Mouse (Mus musculus): ENCODE measurements at regions not wholly inside any gene's neighbourhood (a gene's known extent, or its start where the extent isn't known, plus 50 kb on each side); places are given as distances from the start of the nearest gene placed in this dataset.
A peak's percentile ranks its signal among the peaks of the same experiment; 100 is the strongest.
"Not testable (repeated sequence)": the region's sequence is repeated elsewhere in the genome, so short reads cannot be mapped to it uniquely, and the experiment has no call there.

DNA sequence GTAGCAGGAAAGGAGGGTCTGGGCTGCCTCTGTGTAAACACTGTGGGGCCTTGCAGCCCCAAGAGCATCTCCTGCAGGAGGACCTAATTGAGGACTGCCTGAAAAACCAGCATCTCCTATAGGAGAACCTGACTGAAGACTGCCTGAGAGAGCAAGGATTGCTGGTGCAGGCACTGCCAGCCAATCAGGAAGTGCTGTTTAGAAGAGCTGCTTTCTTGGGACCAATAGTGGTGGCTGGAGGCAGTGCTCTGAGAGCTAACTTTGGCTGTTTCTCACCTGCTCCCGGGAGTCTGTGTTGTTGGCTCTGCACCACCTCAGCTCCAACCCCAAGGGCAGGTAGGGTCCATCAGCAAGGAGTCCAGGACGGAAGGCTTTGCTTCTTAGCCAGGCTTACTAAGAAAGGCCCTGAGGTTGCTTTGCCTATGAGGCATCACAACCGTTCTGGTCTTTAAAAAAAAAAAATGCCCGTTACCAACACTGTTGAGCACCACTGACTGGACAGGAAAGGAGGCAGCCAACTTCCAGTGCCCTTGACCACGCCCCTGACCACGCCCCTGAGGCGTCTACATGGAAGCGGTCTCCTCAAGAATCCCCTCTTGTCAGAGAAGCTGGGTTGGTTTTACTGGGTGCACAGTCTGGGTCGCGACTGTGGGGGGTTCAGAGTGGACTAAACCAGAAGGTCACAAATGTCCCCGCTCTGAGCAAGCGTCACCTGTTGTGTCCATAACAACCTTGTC, 105.0 kb upstream of the Ipo5 start:
- not testable (repeated sequence) for H3K4me1 ChIP-seq (replicated peaks; ENCODE audit: control insufficient read depth, insufficient read depth, low read length); H3K4me3 ChIP-seq (ENCODE audit: low read depth, low read length); H3K4me2 ChIP-seq (ENCODE audit: low read depth, low read length, severe bottlenecking); H3K9me3 ChIP-seq (ENCODE audit: control insufficient read depth, low read length); H3K9ac ChIP-seq (ENCODE audit: low read length); ATAC-seq (replicated peaks; ENCODE audit: low FRiP score); H3K27ac ChIP-seq (ENCODE audit: low read depth, low read length); H3K36me3 ChIP-seq (ENCODE audit: control insufficient read depth, insufficient read depth, low read length); H3K27me3 ChIP-seq (ENCODE audit: control insufficient read depth, insufficient read depth, low read length)
- peak; percentile 61 for DNase-seq (ENCODE audit: low spot score)
- 45% methylated on average over 12 of the region's 12 CpGs for WGBS

DNA sequence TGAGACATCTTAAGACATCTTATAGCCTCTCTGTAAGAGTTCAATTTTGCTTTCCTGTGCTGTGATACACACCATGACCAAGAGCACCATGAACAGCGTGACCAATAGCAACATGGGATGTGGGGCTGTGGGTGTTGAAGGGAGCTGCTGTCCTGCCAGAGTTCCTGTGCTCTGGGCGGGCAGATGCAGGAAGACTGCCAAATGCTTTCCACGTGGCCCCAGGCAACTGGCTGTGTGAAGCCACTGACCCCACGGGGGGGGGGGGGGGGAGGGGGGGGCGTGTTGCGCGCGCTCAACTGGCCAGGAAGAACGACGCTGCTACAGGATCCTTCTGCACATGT, 104.5 kb upstream of the Ipo5 start:
- no peaks in the 10 kb centered on the region for H3K9me3 ChIP-seq (ENCODE audit: control insufficient read depth, low read length)
- 69% methylated on average over 9 of the region's 10 CpGs for WGBS
- no peak for ATAC-seq (replicated peaks; ENCODE audit: low FRiP score)

GRCm38 (mm10) chr14:120809321-120809720, 101.7 kb upstream of the Ipo5 start:
- ATAC-seq (replicated peaks; ENCODE audit: low FRiP score) (no peak), DNase-seq (ENCODE audit: low spot score) (no peak)
- Histone ChIP-seq H3K27me3 (ENCODE audit: control insufficient read depth, insufficient read depth, low read length) (no peaks in the 10 kb centered on the region), H3K4me3 (ENCODE audit: low read depth, low read length) (no peak overlapping the region), H3K4me2 (ENCODE audit: low read depth, low read length, severe bottlenecking) (no peak overlapping the region), H3K27ac (ENCODE audit: low read depth, low read length) (no peak overlapping the region), H3K9ac (ENCODE audit: low read length) (no peak overlapping the region), H3K36me3 (ENCODE audit: control insufficient read depth, insufficient read depth, low read length) (no peaks in the 10 kb centered on the region), H3K9me3 (ENCODE audit: control insufficient read depth, low read length) (no peaks in the 10 kb centered on the region), H3K4me1 (replicated peaks; ENCODE audit: control insufficient read depth, insufficient read depth, low read length) (peaks cover 2% of the 10 kb centered on the region; the same call in 1 of the 2 replicates)
- 90% methylated on average over 6 of the region's 6 CpGs for WGBS

More for the DNA sequence above, 104.5 kb upstream of the Ipo5 start:
- no peak for DNase-seq (ENCODE audit: low spot score)
- Histone ChIP-seq H3K4me1 (replicated peaks; ENCODE audit: control insufficient read depth, insufficient read depth, low read length) (peaks cover 4% of the 10 kb centered on the region; the same call in 1 of the 2 replicates), H3K4me2 (ENCODE audit: low read depth, low read length, severe bottlenecking) (no peak overlapping the region), H3K27me3 (ENCODE audit: control insufficient read depth, insufficient read depth, low read length) (no peaks in the 10 kb centered on the region), H3K27ac (ENCODE audit: low read depth, low read length) (no peak overlapping the region), H3K4me3 (ENCODE audit: low read depth, low read length) (no peak overlapping the region), H3K9ac (ENCODE audit: low read length) (no peak overlapping the region), H3K36me3 (ENCODE audit: control insufficient read depth, insufficient read depth, low read length) (no peaks in the 10 kb centered on the region)

GRCm38 (mm10) chr14:120813938-120814337, 97.1 kb upstream of the Ipo5 start:
- WGBS: 91% methylated on average over 9 of the region's 9 CpGs
- H3K27me3 ChIP-seq (ENCODE audit: control insufficient read depth, insufficient read depth, low read length): no peaks in the 10 kb centered on the region
- H3K4me2 ChIP-seq (ENCODE audit: low read depth, low read length, severe bottlenecking): no peak overlapping the region

GRCm38 (mm10) chr14:120815126-120815525, 95.9 kb upstream of the Ipo5 start:
- not testable (repeated sequence) for ATAC-seq (replicated peaks; ENCODE audit: low FRiP score); H3K36me3 ChIP-seq (ENCODE audit: control insufficient read depth, insufficient read depth, low read length); H3K4me1 ChIP-seq (replicated peaks; ENCODE audit: control insufficient read depth, insufficient read depth, low read length); H3K9me3 ChIP-seq (ENCODE audit: control insufficient read depth, low read length); H3K4me2 ChIP-seq (ENCODE audit: low read depth, low read length, severe bottlenecking); DNase-seq (ENCODE audit: low spot score); H3K4me3 ChIP-seq (ENCODE audit: low read depth, low read length); H3K27me3 ChIP-seq (ENCODE audit: control insufficient read depth, insufficient read depth, low read length); H3K9ac ChIP-seq (ENCODE audit: low read length); H3K27ac ChIP-seq (ENCODE audit: low read depth, low read length)
- 95% methylated on average over 3 of the region's 3 CpGs for WGBS

More at GRCm38 (mm10) chr14:120813938-120814337, 97.1 kb upstream of the Ipo5 start:
- no peaks in the 10 kb centered on the region for H3K9me3 ChIP-seq (ENCODE audit: control insufficient read depth, low read length)
- no peak overlapping the region for H3K9ac ChIP-seq (ENCODE audit: low read length)
- H3K4me3 ChIP-seq (ENCODE audit: low read depth, low read length): no peak overlapping the region
- no peaks in the 10 kb centered on the region for H3K4me1 ChIP-seq (replicated peaks; ENCODE audit: control insufficient read depth, insufficient read depth, low read length)
- no peak for ATAC-seq (replicated peaks; ENCODE audit: low FRiP score)
- no peak overlapping the region for H3K27ac ChIP-seq (ENCODE audit: low read depth, low read length)
- no peak for DNase-seq (ENCODE audit: low spot score)
- H3K36me3 ChIP-seq (ENCODE audit: control insufficient read depth, insufficient read depth, low read length): no peaks in the 10 kb centered on the region

- DNase-seq (ENCODE audit: low spot score) (no peak), ATAC-seq (replicated peaks; ENCODE audit: low FRiP score) (no peak)
- no peak overlapping the region for H3K27ac ChIP-seq (ENCODE audit: low read depth, low read length)
- H3K27me3 ChIP-seq (ENCODE audit: control insufficient read depth, insufficient read depth, low read length): no peaks in the 10 kb centered on the region
- H3K36me3 ChIP-seq (ENCODE audit: control insufficient read depth, insufficient read depth, low read length): no peaks in the 10 kb centered on the region
- H3K4me2 ChIP-seq (ENCODE audit: low read depth, low read length, severe bottlenecking): no peak overlapping the region
- H3K4me1 ChIP-seq (replicated peaks; ENCODE audit: control insufficient read depth, insufficient read depth, low read length): no peaks in the 10 kb centered on the region
- no peak overlapping the region for H3K9ac ChIP-seq (ENCODE audit: low read length)
- 96% methylated on average over 2 of the region's 2 CpGs for WGBS
- no peak overlapping the region for H3K4me3 ChIP-seq (ENCODE audit: low read depth, low read length)
- no peaks in the 10 kb centered on the region for H3K9me3 ChIP-seq (ENCODE audit: control insufficient read depth, low read length)
Measured at GRCm38 (mm10) chr14:120816529-120816928, 94.5 kb upstream of the Ipo5 start.

- no peak overlapping the region for H3K27ac ChIP-seq (ENCODE audit: low read depth, low read length)
- H3K27me3 ChIP-seq (ENCODE audit: control insufficient read depth, insufficient read depth, low read length): no peaks in the 10 kb centered on the region
- no peak overlapping the region for H3K4me3 ChIP-seq (ENCODE audit: low read depth, low read length)
- no peak overlapping the region for H3K4me2 ChIP-seq (ENCODE audit: low read depth, low read length, severe bottlenecking)
- H3K36me3 ChIP-seq (ENCODE audit: control insufficient read depth, insufficient read depth, low read length): no peaks in the 10 kb centered on the region
- 93% methylated on average over 4 of the region's 4 CpGs for WGBS
- H3K9ac ChIP-seq (ENCODE audit: low read length): no peak overlapping the region
- H3K4me1 ChIP-seq (replicated peaks; ENCODE audit: control insufficient read depth, insufficient read depth, low read length): no peaks in the 10 kb centered on the region
- DNase-seq (ENCODE audit: low spot score) (no peak), ATAC-seq (replicated peaks; ENCODE audit: low FRiP score) (no peak)
- no peaks in the 10 kb centered on the region; the same call in 1 of the 2 replicates for H3K9me3 ChIP-seq (ENCODE audit: control insufficient read depth, low read length)
Measured at GRCm38 (mm10) chr14:120826187-120826586, 84.8 kb upstream of the Ipo5 start.

GRCm38 (mm10) chr14:120830389-120830835, 80.6 kb upstream of the Ipo5 start:
- DNase-seq (ENCODE audit: low spot score): peak; percentile 69
- H3K9me3 ChIP-seq (ENCODE audit: control insufficient read depth, low read length); H3K4me2 ChIP-seq (ENCODE audit: low read depth, low read length, severe bottlenecking); H3K27ac ChIP-seq (ENCODE audit: low read depth, low read length); H3K9ac ChIP-seq (ENCODE audit: low read length); H3K36me3 ChIP-seq (ENCODE audit: control insufficient read depth, insufficient read depth, low read length); H3K27me3 ChIP-seq (ENCODE audit: control insufficient read depth, insufficient read depth, low read length); H3K4me3 ChIP-seq (ENCODE audit: low read depth, low read length); H3K4me1 ChIP-seq (replicated peaks; ENCODE audit: control insufficient read depth, insufficient read depth, low read length): not testable (repeated sequence)
- ATAC-seq (replicated peaks; ENCODE audit: low FRiP score): peak; percentile 58
- WGBS: 31% methylated on average over 20 of the region's 20 CpGs

GRCm38 (mm10) chr14:120831397-120831796, 79.6 kb upstream of the Ipo5 start:
- Histone ChIP-seq H3K9ac (ENCODE audit: low read length) (no peak overlapping the region), H3K4me1 (replicated peaks; ENCODE audit: control insufficient read depth, insufficient read depth, low read length) (no peaks in the 10 kb centered on the region), H3K36me3 (ENCODE audit: control insufficient read depth, insufficient read depth, low read length) (no peaks in the 10 kb centered on the region), H3K4me2 (ENCODE audit: low read depth, low read length, severe bottlenecking) (no peak overlapping the region), H3K4me3 (ENCODE audit: low read depth, low read length) (no peak overlapping the region), H3K27ac (ENCODE audit: low read depth, low read length) (no peak overlapping the region), H3K9me3 (ENCODE audit: control insufficient read depth, low read length) (no peaks in the 10 kb centered on the region), H3K27me3 (ENCODE audit: control insufficient read depth, insufficient read depth, low read length) (no peaks in the 10 kb centered on the region)
- DNase-seq (ENCODE audit: low spot score): no peak
- no peak for ATAC-seq (replicated peaks; ENCODE audit: low FRiP score)
- WGBS: 63% methylated on average over 5 of the region's 5 CpGs
